Mouse (Mus musculus) ES-E14 (cell line): Measurements from ENCODE around the gene Ccdc125. TPM values are rescaled to one million over a fixed set of nuclear protein-coding genes. Genes with fewer than 3 reads are reported as not detected.

ENCODE experiments used
- DNase-seq: peaks from one replicate; pipeline ENCODE4 v3.0.0-alpha.2; 2013; ENCODE audit warnings: low read depth, low spot score
- H3K27ac ChIP-seq: 2 replicates; pipeline ENCODE4 v1.5.1; 2012; ENCODE audit warnings: low read depth, mild to moderate bottlenecking, low read length, moderate library complexity, mixed read lengths; ENCODE audit not compliant: poor library complexity, insufficient read depth, severe bottlenecking
- H3K36me3 ChIP-seq: 2 replicates; pipeline ENCODE4 v1.6.1; 2012; ENCODE audit warnings: mild to moderate bottlenecking, low read length, moderate library complexity, mixed read lengths; ENCODE audit not compliant: control insufficient read depth, poor library complexity, insufficient read depth, severe bottlenecking
- H3K4me1 ChIP-seq, 2 experiments: fragments of 150-350 bp in 1 of 2; sonication (generic) in 1 of 2; 2 replicates each; pipeline ENCODE4 v1.6.1; 2012; ENCODE audit warnings: low read length in 2 of 2, mild to moderate bottlenecking in 1 of 2, mixed read lengths in 1 of 2; ENCODE audit not compliant: control insufficient read depth in 2 of 2, insufficient read depth in 2 of 2, poor library complexity in 1 of 2
- H3K4me3 ChIP-seq, 2 experiments: fragments of 150-350 bp in 1 of 2; sonication (generic) in 1 of 2; 2 replicates each; pipeline ENCODE4 v1.5.1; 2012; ENCODE audit warnings: low read length in 2 of 2, low read depth in 1 of 2, mild to moderate bottlenecking in 1 of 2, mixed read lengths in 1 of 2; ENCODE audit not compliant: insufficient read depth in 1 of 2, poor library complexity in 1 of 2, severe bottlenecking in 1 of 2
- H3K9ac ChIP-seq: 2 replicates; pipeline ENCODE4 v1.6.1; 2012; ENCODE audit warnings: low read depth, mild to moderate bottlenecking, low read length, mixed read lengths; ENCODE audit not compliant: poor library complexity, insufficient read depth, severe bottlenecking
- H3K9me3 ChIP-seq: fragments of 150-350 bp; sonication (generic); 2 replicates; pipeline ENCODE4 v1.6.1; 2012; ENCODE audit warnings: low read depth, mild to moderate bottlenecking, low read length; ENCODE audit not compliant: control insufficient read depth, insufficient read depth
- CHD2 ChIP-seq: IDR thresholded peaks from 2 replicates; pipeline ENCODE4 v1.6.1; 2014; ENCODE audit warnings: mild to moderate bottlenecking, low read depth, low read length, inconsistent platforms
- HCFC1 ChIP-seq: IDR thresholded peaks from 2 replicates; pipeline ENCODE4 v1.6.1; 2012; ENCODE audit warnings: low read length, inconsistent platforms, borderline replicate concordance; ENCODE audit not compliant: insufficient read depth
- MAFK ChIP-seq: IDR thresholded peaks from 2 replicates; pipeline ENCODE4 v1.6.1; 2014; ENCODE audit warnings: mild to moderate bottlenecking, low read depth, low read length, inconsistent platforms; ENCODE audit not compliant: insufficient read depth
- ZC3H11A ChIP-seq: IDR thresholded peaks from 2 replicates; pipeline ENCODE4 v1.6.1; 2012; ENCODE audit warnings: low read depth, mild to moderate bottlenecking, inconsistent platforms, low read length, borderline replicate concordance
- ZNF384 ChIP-seq: IDR thresholded peaks from 2 replicates; pipeline ENCODE4 v1.6.1; 2012; ENCODE audit warnings: low read depth, low read length, inconsistent platforms
- in situ Hi-C, 2 experiments: fragments of 600-800 bp; cut with MboI; formaldehyde crosslinking; loops; one replicate each; pipeline ENCODE4 v1.15.1; 2025; ENCODE audit warnings: low sequenced_read_pairs in 2 of 2, inconsistent platforms in 1 of 2; ENCODE audit not compliant: unreplicated experiment in 2 of 2
- total RNA-seq: library from RNA; depleted of rRNA; stranded (reverse); fragments of 300-350 nt; gene quantifications from 2 replicates; pipeline ENCODE4 v1.2.3, GENCODE M21; 2012

Gene Ccdc125
- total RNA-seq, 1 experiment = 1.7 TPM

- no peak for DNase-seq
- Histone ChIP-seq H3K36me3 (no peaks in the 10 kb centered on the region), H3K9ac (no peak overlapping the region), H3K9me3 (no peaks in the 10 kb centered on the region), H3K4me3 (no peak overlapping the region), H3K4me1 (peaks cover 5 to 6% of the 10 kb centered on the region in 2 experiments), H3K27ac (no peak overlapping the region)
- in situ Hi-C loops = no loop called here
- TF ChIP-seq MAFK (no peak), ZNF384 (no peak), ZC3H11A (no peak), HCFC1 (no peak), CHD2 (no peak)
These were observed 13.3 kb downstream of the Ccdc125 start for GRCm38 (mm10) chr13:100682837-100683236.

GRCm38 (mm10) chr13:100684355-100684754 lies 14.8 kb downstream of the Ccdc125 start:
- in situ Hi-C loops = no loop called here
- Histone ChIP-seq H3K27ac (no peak overlapping the region), H3K4me3 (no peak overlapping the region), H3K9me3 (no peaks in the 10 kb centered on the region), H3K36me3 (no peaks in the 10 kb centered on the region), H3K4me1 (peaks cover 3 to 5% of the 10 kb centered on the region in 2 experiments), H3K9ac (no peak overlapping the region)
- TF ChIP-seq MAFK (no peak), ZC3H11A (no peak), HCFC1 (no peak)
- DNase-seq = no peak

GRCm38 (mm10) chr13:100687513-100687912 lies 18.0 kb downstream of the Ccdc125 start:
- no peak for DNase-seq
- Histone ChIP-seq H3K36me3 (no peaks in the 10 kb centered on the region), H3K4me3 (no peak overlapping the region), H3K4me1 (no peaks in the 10 kb centered on the region), H3K9ac (no peak overlapping the region), H3K27ac (no peak overlapping the region), H3K9me3 (no peaks in the 10 kb centered on the region)
- in situ Hi-C loops = no loop called here
- TF ChIP-seq MAFK (no peak), ZC3H11A (no peak), HCFC1 (no peak), CHD2 (no peak), ZNF384 (no peak)

GRCm38 (mm10) chr13:100697541-100697940 lies 28.0 kb downstream of the Ccdc125 start:
- no peak for DNase-seq
- Histone ChIP-seq H3K27ac (no peak overlapping the region), H3K4me1 (no peaks in the 10 kb centered on the region), H3K9ac (no peak overlapping the region), H3K4me3 (no peak overlapping the region), H3K9me3 (no peaks in the 10 kb centered on the region), H3K36me3 (peaks cover 8% of the 10 kb centered on the region; the same call in 1 of the 2 replicates)
- in situ Hi-C loops = no loop called here
- TF ChIP-seq ZNF384 = no peak
- no peak for TF ChIP-seq ZC3H11A
- no peak for TF ChIP-seq CHD2
- TF ChIP-seq HCFC1 = no peak
- TF ChIP-seq MAFK = no peak

GRCm38 (mm10) chr13:100698866-100699265 lies 29.3 kb downstream of the Ccdc125 start:
- Histone ChIP-seq H3K4me3 (no peak overlapping the region), H3K27ac (no peak overlapping the region), H3K9me3 (no peaks in the 10 kb centered on the region), H3K9ac (no peak overlapping the region), H3K4me1 (no peaks in the 10 kb centered on the region), H3K36me3 (peaks cover 16% of the 10 kb centered on the region)
- no peak for TF ChIP-seq HCFC1
- TF ChIP-seq CHD2 = no peak
- no peak for TF ChIP-seq MAFK
- TF ChIP-seq ZC3H11A = no peak
- TF ChIP-seq ZNF384 = no peak
- no peak for DNase-seq
- in situ Hi-C loops = no loop called here
